Mouse (Mus musculus): ENCODE data around the gene Trim21. TPM values are rescaled to one million over a fixed set of nuclear protein-coding genes. Genes with fewer than 3 reads are reported as not detected.

Trim21 gene
- polyA plus RNA-seq, 1 experiment from 2014 or later: 0.61 TPM

DNA sequence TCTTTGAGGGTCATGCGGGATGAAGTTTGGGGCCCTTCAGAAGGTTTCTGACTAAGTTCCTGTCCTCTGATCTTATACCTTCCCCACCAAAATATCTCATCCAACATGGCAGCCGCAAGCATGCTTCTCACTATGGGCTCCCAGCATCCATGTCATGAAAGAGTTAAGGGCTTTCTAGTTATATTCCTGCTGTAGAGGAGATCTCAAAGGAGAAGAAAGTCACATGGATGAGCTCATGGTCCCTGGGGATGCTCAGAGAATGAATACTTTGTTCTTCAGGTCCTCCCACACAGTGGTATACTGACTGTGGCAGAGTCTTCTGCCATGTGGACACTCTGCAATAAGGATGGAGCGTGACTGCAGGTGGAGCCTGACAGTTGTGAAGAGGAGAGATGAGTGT, 15.7 kb downstream of the Trim21 start, which contains the start of gene Olfr549:
Gene Olfr549, plus strand, starts transcription at position 301 of the 400 bp plus-strand sequence.
- no peaks in the 10 kb centered on the region for H3K36me3 ChIP-seq (ENCODE audit: control insufficient read depth, insufficient read depth, low read length)
- H3K9me3 ChIP-seq (ENCODE audit: control insufficient read depth, low read length): no peaks in the 10 kb centered on the region
- H3K4me3 ChIP-seq (replicated peaks; ENCODE audit: low read depth, low read length): no peak within 1 kb of the TSS

GRCm38 (mm10) chr7:102541251-102541650, 24.0 kb downstream of the Trim21 start:
- WGBS: 70% methylated on average over 3 of the region's 3 CpGs
- H3K4me3 ChIP-seq (replicated peaks; ENCODE audit: low read depth, low read length): no peak overlapping the region
- H3K27me3 ChIP-seq (ENCODE audit: control insufficient read depth, insufficient read depth, low read length): no peaks in the 10 kb centered on the region
- H3K4me2 ChIP-seq (ENCODE audit: low read length): no peak overlapping the region
- no peaks in the 10 kb centered on the region for H3K4me1 ChIP-seq (ENCODE audit: control insufficient read depth, insufficient read depth, low read length)
- H3K27ac ChIP-seq (replicated peaks; ENCODE audit: low read depth, low read length): no peak overlapping the region
- no peak for ATAC-seq (ENCODE audit: low FRiP score, low TSS enrichment)
- no peak overlapping the region for H3K9ac ChIP-seq (replicated peaks; ENCODE audit: low read length)
- H3K36me3 ChIP-seq (ENCODE audit: control insufficient read depth, insufficient read depth, low read length): no peaks in the 10 kb centered on the region
- H3K9me3 ChIP-seq (ENCODE audit: control insufficient read depth, low read length): no peaks in the 10 kb centered on the region
- no peak for DNase-seq

More for the DNA sequence above, 15.7 kb downstream of the Trim21 start, which contains the start of gene Olfr549:
- Histone ChIP-seq H3K4me2 (ENCODE audit: low read length) (no peak within 1 kb of the TSS), H3K27me3 (ENCODE audit: control insufficient read depth, insufficient read depth, low read length) (no peaks in the 10 kb centered on the region), H3K27ac (replicated peaks; ENCODE audit: low read depth, low read length) (no peak within 1 kb of the TSS), H3K4me1 (ENCODE audit: control insufficient read depth, insufficient read depth, low read length) (no peaks in the 10 kb centered on the region), H3K9ac (replicated peaks; ENCODE audit: low read length) (no peak within 1 kb of the TSS)
- WGBS: 88% methylated on average over 3 of the region's 3 CpGs
- DNase-seq (no peak), ATAC-seq (ENCODE audit: low FRiP score, low TSS enrichment) (no peak)

DNA sequence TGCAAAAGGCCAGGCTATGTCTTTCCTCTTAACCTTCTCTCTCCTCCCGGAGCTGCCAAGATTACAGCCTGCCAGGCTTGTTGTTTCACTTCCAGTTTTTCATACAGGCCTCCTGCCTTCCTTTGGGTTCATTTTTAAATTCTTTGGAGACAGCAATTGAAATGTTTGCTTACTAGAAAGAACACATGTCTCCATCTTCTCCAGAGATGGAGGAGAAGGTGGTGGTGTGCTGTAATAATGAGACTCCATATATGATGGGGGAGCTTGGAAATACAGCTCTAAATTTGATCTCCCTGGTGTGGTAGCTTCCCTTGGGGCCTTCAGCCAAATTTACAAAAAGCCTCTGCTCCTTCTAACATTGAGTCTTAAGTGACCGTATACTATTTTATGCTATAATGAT, 24.7 kb downstream of the Trim21 start, which contains the start of gene Olfr548-ps1:
Gene Olfr548-ps1, plus strand, starts transcription at position 301 of the 400 bp plus-strand sequence.
- Histone ChIP-seq H3K9me3 (ENCODE audit: control insufficient read depth, low read length) (no peaks in the 10 kb centered on the region), H3K36me3 (ENCODE audit: control insufficient read depth, insufficient read depth, low read length) (no peaks in the 10 kb centered on the region), H3K27ac (replicated peaks; ENCODE audit: low read depth, low read length) (no peak within 1 kb of the TSS), H3K4me1 (ENCODE audit: control insufficient read depth, insufficient read depth, low read length) (no peaks in the 10 kb centered on the region), H3K9ac (replicated peaks; ENCODE audit: low read length) (no peak within 1 kb of the TSS), H3K27me3 (ENCODE audit: control insufficient read depth, insufficient read depth, low read length) (no peaks in the 10 kb centered on the region), H3K4me3 (replicated peaks; ENCODE audit: low read depth, low read length) (no peak within 1 kb of the TSS), H3K4me2 (ENCODE audit: low read length) (no peak within 1 kb of the TSS)
- no peak for DNase-seq
- no peak for ATAC-seq (ENCODE audit: low FRiP score, low TSS enrichment)
- WGBS: 88% methylated on average over 2 of the region's 2 CpGs

DNA sequence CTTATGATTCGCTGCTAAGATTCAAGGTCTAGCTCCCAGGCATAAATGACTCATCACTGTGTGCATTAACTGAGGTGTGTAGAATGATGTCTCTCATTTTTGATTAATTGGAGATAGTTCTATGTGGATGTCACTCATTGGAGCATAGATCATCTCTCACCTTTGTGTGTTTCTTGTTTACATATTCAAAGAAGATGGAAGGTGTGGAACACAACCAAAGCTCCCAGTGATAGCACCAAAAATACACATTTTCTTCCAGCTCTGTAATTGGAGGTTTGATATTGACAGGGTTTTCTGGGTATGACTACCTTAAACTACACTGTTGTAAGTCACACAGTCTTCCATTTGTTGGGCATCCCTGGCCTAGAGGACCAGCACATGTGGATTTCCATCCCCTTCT, 30.8 kb downstream of the Trim21 start, which contains the start of gene Olfr547:
Gene Olfr547, plus strand, starts transcription at position 301 of the 400 bp plus-strand sequence.
- Histone ChIP-seq H3K4me2 (ENCODE audit: low read length) (no peak within 1 kb of the TSS), H3K36me3 (ENCODE audit: control insufficient read depth, insufficient read depth, low read length) (no peaks in the 10 kb centered on the region), H3K9me3 (ENCODE audit: control insufficient read depth, low read length) (no peaks in the 10 kb centered on the region), H3K4me1 (ENCODE audit: control insufficient read depth, insufficient read depth, low read length) (no peaks in the 10 kb centered on the region), H3K4me3 (replicated peaks; ENCODE audit: low read depth, low read length) (no peak within 1 kb of the TSS), H3K9ac (replicated peaks; ENCODE audit: low read length) (no peak within 1 kb of the TSS), H3K27me3 (ENCODE audit: control insufficient read depth, insufficient read depth, low read length) (no peaks in the 10 kb centered on the region), H3K27ac (replicated peaks; ENCODE audit: low read depth, low read length) (no peak within 1 kb of the TSS)
- ATAC-seq (ENCODE audit: low FRiP score, low TSS enrichment) (no peak), DNase-seq (no peak)
- 83% methylated on average over 1 of the region's 1 CpGs for WGBS

- 93% methylated on average over 1 of the region's 1 CpGs for WGBS
- no peaks in the 10 kb centered on the region for H3K4me1 ChIP-seq (ENCODE audit: control insufficient read depth, insufficient read depth, low read length)
- DNase-seq (no peak), ATAC-seq (ENCODE audit: low FRiP score, low TSS enrichment) (no peak)
- no peak overlapping the region for H3K4me3 ChIP-seq (replicated peaks; ENCODE audit: low read depth, low read length)
- no peaks in the 10 kb centered on the region for H3K27me3 ChIP-seq (ENCODE audit: control insufficient read depth, insufficient read depth, low read length)
- H3K27ac ChIP-seq (replicated peaks; ENCODE audit: low read depth, low read length): no peak overlapping the region
- no peaks in the 10 kb centered on the region for H3K9me3 ChIP-seq (ENCODE audit: control insufficient read depth, low read length)
- H3K9ac ChIP-seq (replicated peaks; ENCODE audit: low read length): no peak overlapping the region
- no peaks in the 10 kb centered on the region for H3K36me3 ChIP-seq (ENCODE audit: control insufficient read depth, insufficient read depth, low read length)
- no peak overlapping the region for H3K4me2 ChIP-seq (ENCODE audit: low read length)
Measured at GRCm38 (mm10) chr7:102529052-102529451, 36.2 kb downstream of the Trim21 start.

DNA sequence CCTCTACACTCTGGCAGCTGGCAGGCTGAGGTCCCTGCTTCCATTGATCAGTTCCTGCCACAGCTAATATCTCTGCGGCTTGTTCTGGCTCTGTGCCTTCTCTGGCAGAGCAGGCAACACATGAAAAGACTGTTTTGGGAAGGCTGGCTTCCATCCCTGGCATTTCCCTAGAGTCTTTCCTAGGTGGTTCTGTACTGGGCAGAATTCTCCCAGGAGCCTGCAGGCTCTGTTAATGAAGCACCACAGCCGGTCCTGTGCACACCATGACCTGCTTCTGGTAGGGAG, 48.3 kb downstream of the Trim21 start:
- ATAC-seq (ENCODE audit: low FRiP score, low TSS enrichment) (no peak), DNase-seq (peak; percentile 31)
- 75% methylated on average over 2 of the region's 2 CpGs for WGBS

GRCm38 (mm10) chr7:102516261-102517050, 48.8 kb downstream of the Trim21 start:
- Histone ChIP-seq H3K9me3 (ENCODE audit: control insufficient read depth, low read length) (no peaks in the 10 kb centered on the region), H3K27ac (replicated peaks; ENCODE audit: low read depth, low read length) (no peak overlapping the region), H3K36me3 (ENCODE audit: control insufficient read depth, insufficient read depth, low read length) (no peaks in the 10 kb centered on the region), H3K4me2 (ENCODE audit: low read length) (no peak overlapping the region), H3K27me3 (ENCODE audit: control insufficient read depth, insufficient read depth, low read length) (no peaks in the 10 kb centered on the region), H3K4me1 (ENCODE audit: control insufficient read depth, insufficient read depth, low read length) (0 out of 2 replicates have a peak, but pooled peaks cover 3% of the 10 kb centered on the region), H3K4me3 (replicated peaks; ENCODE audit: low read depth, low read length) (no peak overlapping the region), H3K9ac (replicated peaks; ENCODE audit: low read length) (no peak overlapping the region)
- peak; percentile 45 for DNase-seq
- WGBS: 76% methylated on average over 10 of the region's 10 CpGs
- no peak for ATAC-seq (ENCODE audit: low FRiP score, low TSS enrichment)

More for the DNA sequence above, 48.3 kb downstream of the Trim21 start:
- no peaks in the 10 kb centered on the region for H3K27me3 ChIP-seq (ENCODE audit: control insufficient read depth, insufficient read depth, low read length)
- no peak overlapping the region for H3K27ac ChIP-seq (replicated peaks; ENCODE audit: low read depth, low read length)
- H3K4me3 ChIP-seq (replicated peaks; ENCODE audit: low read depth, low read length): no peak overlapping the region
- no peaks in the 10 kb centered on the region for H3K9me3 ChIP-seq (ENCODE audit: control insufficient read depth, low read length)
- H3K4me2 ChIP-seq (ENCODE audit: low read length): no peak overlapping the region
- no peaks in the 10 kb centered on the region for H3K36me3 ChIP-seq (ENCODE audit: control insufficient read depth, insufficient read depth, low read length)
- 0 out of 2 replicates have a peak, but pooled peaks cover 3% of the 10 kb centered on the region for H3K4me1 ChIP-seq (ENCODE audit: control insufficient read depth, insufficient read depth, low read length)
- no peak overlapping the region for H3K9ac ChIP-seq (replicated peaks; ENCODE audit: low read length)

- Histone ChIP-seq H3K4me1 (ENCODE audit: control insufficient read depth, insufficient read depth, low read length) (0 out of 2 replicates have a peak, but pooled peaks cover 3% of the 10 kb centered on the region), H3K27me3 (ENCODE audit: control insufficient read depth, insufficient read depth, low read length) (no peaks in the 10 kb centered on the region), H3K9me3 (ENCODE audit: control insufficient read depth, low read length) (no peaks in the 10 kb centered on the region), H3K27ac (replicated peaks; ENCODE audit: low read depth, low read length) (no peak overlapping the region), H3K9ac (replicated peaks; ENCODE audit: low read length) (no peak overlapping the region), H3K36me3 (ENCODE audit: control insufficient read depth, insufficient read depth, low read length) (no peaks in the 10 kb centered on the region), H3K4me2 (ENCODE audit: low read length) (no peak overlapping the region), H3K4me3 (replicated peaks; ENCODE audit: low read depth, low read length) (no peak overlapping the region)
- ATAC-seq (ENCODE audit: low FRiP score, low TSS enrichment) (no peak), DNase-seq (no peak)
- 82% methylated on average over 4 of the region's 4 CpGs for WGBS
Measured at GRCm38 (mm10) chr7:102514144-102514543, 51.1 kb downstream of the Trim21 start.

All from midbrain, embryonic 14.5 days (tissue).